ENCODE assay signal across 8 mouse cellular contexts in genomic region chr4:155086108-155087024, GRCm38 (mm10). TPM values are rescaled to one million over a fixed set of nuclear protein-coding genes. Genes with fewer than 3 reads are reported as not detected.
DNase-seq lines count a peak whose midpoint lies in the region; ATAC-seq and TF ChIP-seq lines count a peak whose summit lies in the region.

Gene Rer1, minus strand, starts transcription at chr4:155086382.
Gene Morn1, plus strand, starts transcription at chr4:155086577.

- peak; percentile 99 to 100 for DNase-seq in gastrocnemius, adult 8-10 months (ENCODE audit: low spot score in 2 of 2)
- peak; percentile 99 for DNase-seq in hindlimb bud, embryonic 11.5 days (ENCODE audit: extremely low spot score, low read depth, low spot score)
- DNase-seq in left cerebral cortex, adult 8-10 months (ENCODE audit: low spot score in 2 of 2): peak; percentile 99 to 100
- DNase-seq in right cerebral cortex, postnatal 10 days (ENCODE audit: low spot score in 2 of 2): peak; percentile 100
- DNase-seq in urinary bladder, postnatal 25 days (ENCODE audit: low spot score): peak; percentile 98

- peaks cover 49% of the 10 kb centered on the region for H3K36me3 ChIP-seq in megakaryocyte, embryonic 14.5 days (replicated peaks; ENCODE audit: low read length)

- H3K27ac ChIP-seq in cortical plate, adult 2 months (ENCODE audit: insufficient read depth, low read length): peak within 1 kb of the TSS; percentile 38; the same call in 1 of the 2 replicates

- no peaks in the 10 kb centered on the region for H3K27me3 ChIP-seq in megakaryocyte, embryonic 14.5 days (replicated peaks)

- H3K4me1 ChIP-seq in cortical plate, adult 2 months (ENCODE audit: control insufficient read depth, insufficient read depth, low read length): peaks cover 5% of the 10 kb centered on the region
- H3K4me1 ChIP-seq in megakaryocyte, embryonic 14.5 days: peaks cover 54% of the 10 kb centered on the region

- H3K9me3 ChIP-seq in megakaryocyte, embryonic 14.5 days: no peaks in the 10 kb centered on the region

- ATAC-seq in activated CD4-positive, CD25-positive, alpha-beta regulatory T cell, adult 4 months: peak; percentile 95

- no peak for TF ChIP-seq CTCF in cortical plate, adult 2 months (IDR thresholded peaks at IDR 0.05; ENCODE audit: extremely low read depth, insufficient read depth, low read length)

- 0 out of 2 replicates have a peak, but pooled peaks have one; percentile 50 for TF ChIP-seq POLR2A in cortical plate, adult 2 months (IDR thresholded peaks at IDR 0.05; ENCODE audit: extremely low read depth, insufficient read depth, low read length)

- H3K4me3 ChIP-seq in cortical plate, adult 2 months (ENCODE audit: insufficient read depth, low read length): peak within 1 kb of the TSS; percentile 61
- H3K4me3 ChIP-seq in megakaryocyte, embryonic 14.5 days (replicated peaks): peak within 1 kb of the TSS; percentile 99

RNA-seq across cellular contexts. Expression of gene Rer1, which starts in this region (rescaled TPM):
- polyA plus RNA-seq in activated CD4-positive, CD25-positive, alpha-beta regulatory T cell, adult 4 months (2017; shearing (Covaris generic)): 100 to 1,000 TPM; 109 to 129 TPM
- polyA plus RNA-seq in cortical plate, adult 2 months (2012; rRNA removed): 81.8 and 86.9 TPM in 2 replicates
- 10 to 100 TPM; 52.2 to 64.6 (median 59.8) TPM for total RNA-seq in gastrocnemius, adult 8-10 months (2022)
- total RNA-seq in left cerebral cortex, adult 8-10 months (2022): 10 to 100 TPM; 63.3 to 69.9 (median 64.2) TPM
- polyA plus RNA-seq in megakaryocyte, embryonic 14.5 days (2012; ENCODE audit: insufficient read depth, low replicate concordance): 18.8 and 58.8 TPM in 2 replicates

RNA-seq across cellular contexts. Expression of gene Morn1, which starts in this region (rescaled TPM):
- 1 to 10 TPM; 1.2 to 1.6 TPM for polyA plus RNA-seq in activated CD4-positive, CD25-positive, alpha-beta regulatory T cell, adult 4 months (2017; shearing (Covaris generic))
- polyA plus RNA-seq in cortical plate, adult 2 months (2012; rRNA removed): 12.4 and 16.0 TPM in 2 replicates
- total RNA-seq in gastrocnemius, adult 8-10 months (2022): 1 to 10 TPM; 1.2 to 2.1 (median 1.4) TPM
- 10 to 100 TPM; 10.2 to 19.4 (median 12.9) TPM for total RNA-seq in left cerebral cortex, adult 8-10 months (2022)
- 4.3 and 6.3 TPM in 2 replicates for polyA plus RNA-seq in megakaryocyte, embryonic 14.5 days (2012; ENCODE audit: insufficient read depth, low replicate concordance)

Comparison
In these comparisons a context has a peak if more than half of its experiments do, and no peak if none do; other contexts are left out.
1. Peak in every context shown above with its lines: DNase-seq, ATAC-seq, H3K4me3 ChIP-seq and H3K27ac ChIP-seq.